Mouse (Mus musculus) kidney, adult 2 months (tissue): ENCODE measurements around the gene Slc22a3. TPM values are rescaled to one million over a fixed set of nuclear protein-coding genes. Genes with fewer than 3 reads are reported as not detected.

Experiments
- DNase-seq: peaks from one replicate; pipeline ENCODE4 v3.0.0; 2021
- H3K27ac ChIP-seq: fragments of 200-500 bp; 2 replicates; pipeline ENCODE4 v1.5.1; 2012; ENCODE audit warnings: low read depth, low read length, control low read depth, inconsistent platforms; ENCODE audit not compliant: insufficient read depth
- H3K27me3 ChIP-seq: fragments of 200-500 bp; replicated peaks from 2 replicates; pipeline ENCODE4 v1.6.1; 2012; ENCODE audit warnings: mild to moderate bottlenecking, moderate library complexity, low read length, inconsistent platforms; ENCODE audit not compliant: control insufficient read depth, insufficient read depth
- H3K36me3 ChIP-seq: fragments of 200-500 bp; 2 replicates; pipeline ENCODE4 v1.6.1; 2012; ENCODE audit warnings: mild to moderate bottlenecking, moderate library complexity, low read length, inconsistent platforms; ENCODE audit not compliant: control insufficient read depth, insufficient read depth
- H3K4me1 ChIP-seq: fragments of 200-500 bp; 2 replicates; pipeline ENCODE4 v1.6.1; 2011; ENCODE audit warnings: low read length; ENCODE audit not compliant: control insufficient read depth, insufficient read depth
- H3K4me3 ChIP-seq: fragments of 200-500 bp; 2 replicates; pipeline ENCODE4 v1.5.1; 2011; ENCODE audit warnings: mild to moderate bottlenecking, low read depth, low read length, control low read depth; ENCODE audit not compliant: insufficient read depth
- CTCF ChIP-seq: fragments of 200-500 bp; conservative IDR thresholded peaks from 2 replicates; pipeline ENCODE4 v1.5.1; 2011; ENCODE audit warnings: low read depth, mild to moderate bottlenecking, control low read depth, low read length, moderate library complexity, mixed read lengths; ENCODE audit not compliant: insufficient read depth, insufficient read length
- POLR2A ChIP-seq: fragments of 200-500 bp; IDR thresholded peaks from one replicate; pipeline ENCODE4 v1.6.1; 2011; ENCODE audit warnings: low read depth, low read length, control low read depth
- WGBS: fragments of 180-500 bp; shearing (Covaris S2); methylation state at CpG from one replicate; pipeline ENCODE4 v1.1.7; 2018; 5-methylcytosine and 5-hydroxymethylcytosine counted together
- polyA plus RNA-seq: library from polyadenylated mRNA; depleted of rRNA; stranded (reverse); fragments of >200 nt; gene quantifications from 2 replicates; pipeline ENCODE4 v1.2.3, GENCODE M21; 2012

Slc22a3 gene
- polyA plus RNA-seq, 1 experiment = 1.4 TPM

GRCm38 (mm10) chr17:12419491-12420079 is 87.9 kb downstream of the Slc22a3 start:
- Histone ChIP-seq H3K4me3 (no peak overlapping the region), H3K27me3 (no peaks in the 10 kb centered on the region), H3K4me1 (no peaks in the 10 kb centered on the region), H3K36me3 (no peaks in the 10 kb centered on the region), H3K27ac (no peak overlapping the region)
- no peak for DNase-seq
- no peak for TF ChIP-seq CTCF
- no peak for TF ChIP-seq POLR2A
- WGBS = 71% methylated on average over 19 of the region's 19 CpGs

- no peak overlapping the region for H3K27ac ChIP-seq
- no peaks in the 10 kb centered on the region for H3K36me3 ChIP-seq
- no peaks in the 10 kb centered on the region for H3K27me3 ChIP-seq
- no peak overlapping the region for H3K4me3 ChIP-seq
- peaks cover 7% of the 10 kb centered on the region; the same call in 1 of the 2 replicates for H3K4me1 ChIP-seq
- TF ChIP-seq CTCF (peak; percentile 77), POLR2A (no peak)
- DNase-seq = peak; percentile 78
- WGBS = 37% methylated on average over 6 of the region's 6 CpGs
Observed at GRCm38 (mm10) chr17:12416250-12416895, 91.1 kb downstream of the Slc22a3 start.

GRCm38 (mm10) chr17:12415741-12416140 is 91.8 kb downstream of the Slc22a3 start:
- H3K27ac ChIP-seq = no peak overlapping the region
- 64% methylated on average over 5 of the region's 5 CpGs for WGBS
- H3K4me1 ChIP-seq = peaks cover 7% of the 10 kb centered on the region; the same call in 1 of the 2 replicates
- H3K27me3 ChIP-seq = no peaks in the 10 kb centered on the region
- no peak for DNase-seq
- H3K4me3 ChIP-seq = no peak overlapping the region
- H3K36me3 ChIP-seq = no peaks in the 10 kb centered on the region
- no peak for TF ChIP-seq CTCF
- TF ChIP-seq POLR2A = no peak

DNA sequence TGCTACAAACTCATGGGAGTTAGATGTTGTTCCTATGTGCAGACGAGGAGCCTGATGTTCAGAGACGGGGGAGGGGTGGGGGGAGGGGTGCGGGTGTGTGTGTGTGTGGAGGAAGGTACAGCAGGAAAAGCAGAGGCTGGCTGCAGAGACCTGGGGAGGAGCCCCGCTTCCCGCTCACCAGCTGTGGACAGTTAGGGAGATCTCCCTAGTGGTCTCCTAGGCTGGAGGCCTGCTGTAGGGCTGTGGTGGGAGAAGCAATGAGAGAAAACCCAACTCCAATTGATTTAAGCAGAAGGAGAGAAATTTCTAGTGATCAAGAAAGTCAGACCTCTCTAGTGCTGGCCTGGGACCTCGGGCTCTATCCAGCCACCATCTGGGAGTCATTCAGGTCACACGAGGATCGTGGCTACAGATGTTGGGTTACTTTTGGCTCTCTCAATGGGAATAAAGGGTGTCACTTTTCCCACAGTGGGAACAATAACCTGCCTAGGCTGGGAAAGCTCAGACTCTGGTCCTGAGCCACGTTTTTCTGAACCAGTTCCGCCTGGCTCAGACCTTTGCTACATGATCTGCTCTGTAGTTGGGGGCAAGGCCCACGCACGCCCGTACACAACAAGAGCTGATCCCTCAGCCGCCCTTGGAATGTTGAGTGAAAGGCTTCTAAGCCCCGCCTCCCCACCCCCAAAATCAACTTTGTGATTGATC is 92.3 kb downstream of the Slc22a3 start:
- TF ChIP-seq POLR2A (no peak), CTCF (no peak)
- Histone ChIP-seq H3K27me3 (no peaks in the 10 kb centered on the region), H3K4me1 (peaks cover 7% of the 10 kb centered on the region; the same call in 1 of the 2 replicates), H3K27ac (no peak overlapping the region), H3K36me3 (no peaks in the 10 kb centered on the region), H3K4me3 (no peak overlapping the region)
- DNase-seq = no peak
- WGBS = 46% methylated on average over 15 of the region's 15 CpGs

GRCm38 (mm10) chr17:12412891-12413237 is 94.6 kb downstream of the Slc22a3 start:
- no peaks in the 10 kb centered on the region for H3K36me3 ChIP-seq
- H3K4me3 ChIP-seq = no peak overlapping the region
- 40% methylated on average over 3 of the region's 3 CpGs for WGBS
- no peak for TF ChIP-seq POLR2A
- no peak for TF ChIP-seq CTCF
- H3K4me1 ChIP-seq = peaks cover 7% of the 10 kb centered on the region; the same call in 1 of the 2 replicates
- no peak overlapping the region; the same call in 1 of the 2 replicates for H3K27ac ChIP-seq
- H3K27me3 ChIP-seq = no peaks in the 10 kb centered on the region
- DNase-seq = peak; percentile 66

GRCm38 (mm10) chr17:12412181-12412890 is 95.2 kb downstream of the Slc22a3 start:
- Histone ChIP-seq H3K27me3 (no peaks in the 10 kb centered on the region), H3K36me3 (no peaks in the 10 kb centered on the region), H3K4me1 (peaks cover 7% of the 10 kb centered on the region; the same call in 1 of the 2 replicates), H3K27ac (peak overlapping the region; percentile 45; the same call in 1 of the 2 replicates), H3K4me3 (no peak overlapping the region)
- 28% methylated on average over 10 of the region's 10 CpGs for WGBS
- TF ChIP-seq CTCF (no peak), POLR2A (no peak)
- DNase-seq = peak; percentile 80
